Mouse (Mus musculus): Measurements from ENCODE around the gene Usp34. TPM values are rescaled to one million over a fixed set of nuclear protein-coding genes. Genes with fewer than 3 reads are reported as not detected.
A peak's percentile ranks its signal among the peaks of the same experiment; 100 is the strongest.

The Usp34 gene
- polyA plus RNA-seq (2014; fragmentation: Nextera tagmentation; extraction: Ambion mirVana) = 37.9 and 48.3 TPM in 2 replicates

DNA sequence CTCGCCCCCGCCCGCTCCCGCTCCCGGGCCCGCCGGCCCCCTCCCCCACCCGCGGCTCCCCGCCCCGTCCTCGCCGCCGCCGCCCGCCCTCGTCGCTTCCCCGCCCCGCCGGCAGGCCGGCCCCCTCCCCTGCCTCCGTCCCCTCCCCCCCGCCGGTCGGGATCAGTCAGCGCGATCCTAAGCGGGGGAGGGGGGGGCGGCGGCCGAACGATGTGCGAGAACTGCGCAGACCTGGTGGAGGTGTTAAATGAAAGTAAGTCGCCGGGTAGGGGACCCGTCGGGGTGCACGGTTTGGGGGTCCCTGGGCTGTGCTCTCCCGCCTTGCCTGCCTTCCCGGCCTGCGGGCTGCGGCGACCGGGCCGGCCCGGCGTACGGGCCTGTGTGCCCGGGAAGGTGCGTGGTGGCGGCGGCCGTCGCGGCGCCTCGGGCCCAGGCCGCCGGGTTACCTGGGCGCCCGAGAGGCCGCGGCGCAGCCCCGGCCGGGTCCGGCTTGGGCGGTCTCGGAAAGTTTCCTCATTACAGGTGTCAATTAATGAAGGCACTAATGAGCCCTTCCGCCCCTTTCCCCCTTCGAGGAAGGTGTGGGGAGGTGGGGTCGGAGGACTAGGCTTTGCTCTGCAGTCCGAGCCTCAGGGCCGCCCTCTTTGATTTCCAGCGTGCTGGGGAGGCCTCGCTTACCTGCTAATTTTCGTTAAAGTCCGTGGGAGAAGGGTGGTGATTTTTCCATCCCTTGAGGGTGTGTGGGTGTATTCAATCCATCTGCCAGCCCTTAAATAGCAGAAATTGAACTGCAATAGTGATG lies at the start of gene Usp34:
Usp34 (plus strand) TSS at position 132 of the 802 bp plus-strand sequence.
- peak within 1 kb of the TSS; percentile 98 for H3K27ac ChIP-seq (ENCODE audit: low read depth, low read length)
- under 1% methylated on average over 34 of the region's 80 CpGs for WGBS
- ATAC-seq (ENCODE audit: low FRiP score) (peak; percentile 67), DNase-seq (ENCODE audit: low spot score) (peak; percentile 76)
- H3K27me3 ChIP-seq (ENCODE audit: control insufficient read depth, insufficient read depth, low read length) = no peaks in the 10 kb centered on the region
- no peaks in the 10 kb centered on the region for H3K36me3 ChIP-seq (ENCODE audit: control insufficient read depth, insufficient read depth, low read length)
- H3K4me1 ChIP-seq (replicated peaks; ENCODE audit: control insufficient read depth, insufficient read depth, low read length) = no peaks in the 10 kb centered on the region
- H3K4me3 ChIP-seq (ENCODE audit: low read depth, low read length) = peak within 1 kb of the TSS; percentile 89
- peak within 1 kb of the TSS; percentile 48 for H3K4me2 ChIP-seq (replicated peaks; ENCODE audit: low read depth, low read length)
- no peaks in the 10 kb centered on the region for H3K9me3 ChIP-seq (ENCODE audit: control insufficient read depth, low read length)
- peak within 1 kb of the TSS; percentile 91 for H3K9ac ChIP-seq (ENCODE audit: low read depth, low read length)

DNA sequence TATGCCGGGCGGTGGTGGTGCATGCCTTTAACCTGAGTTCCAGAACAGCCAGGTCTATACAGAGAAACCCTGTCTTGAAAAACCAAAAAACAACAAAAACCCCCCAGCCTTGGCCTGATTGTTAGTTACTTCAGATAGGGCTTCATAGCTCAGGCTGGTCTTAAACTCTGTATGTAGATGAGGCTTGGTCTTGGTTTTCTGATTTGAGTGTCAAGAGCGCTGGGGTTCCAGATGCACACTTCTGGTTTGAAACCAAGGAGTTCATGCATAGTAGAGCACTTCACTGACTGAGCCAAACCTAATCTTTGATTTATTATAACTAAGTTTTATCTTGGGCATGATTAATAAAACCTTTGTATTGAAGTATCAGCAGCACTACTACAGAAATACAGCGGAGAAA lies 47.6 kb upstream of the Usp34 start:
- no peak for DNase-seq (ENCODE audit: low spot score)
- no peaks in the 10 kb centered on the region for H3K27me3 ChIP-seq (ENCODE audit: control insufficient read depth, insufficient read depth, low read length)
- H3K4me3 ChIP-seq (ENCODE audit: low read depth, low read length) = no peak overlapping the region
- 0 out of 2 replicates have a peak, but pooled peaks cover 2% of the 10 kb centered on the region for H3K4me1 ChIP-seq (replicated peaks; ENCODE audit: control insufficient read depth, insufficient read depth, low read length)
- no peak overlapping the region; the same call in 1 of the 2 replicates for H3K4me2 ChIP-seq (replicated peaks; ENCODE audit: low read depth, low read length)
- H3K36me3 ChIP-seq (ENCODE audit: control insufficient read depth, insufficient read depth, low read length) = no peaks in the 10 kb centered on the region
- no peak for ATAC-seq (ENCODE audit: low FRiP score)
- 92% methylated on average over 4 of the region's 4 CpGs for WGBS
- H3K9me3 ChIP-seq (ENCODE audit: control insufficient read depth, low read length) = no peaks in the 10 kb centered on the region
- H3K9ac ChIP-seq (ENCODE audit: low read depth, low read length) = no peak overlapping the region
- H3K27ac ChIP-seq (ENCODE audit: low read depth, low read length) = no peak overlapping the region

DNA sequence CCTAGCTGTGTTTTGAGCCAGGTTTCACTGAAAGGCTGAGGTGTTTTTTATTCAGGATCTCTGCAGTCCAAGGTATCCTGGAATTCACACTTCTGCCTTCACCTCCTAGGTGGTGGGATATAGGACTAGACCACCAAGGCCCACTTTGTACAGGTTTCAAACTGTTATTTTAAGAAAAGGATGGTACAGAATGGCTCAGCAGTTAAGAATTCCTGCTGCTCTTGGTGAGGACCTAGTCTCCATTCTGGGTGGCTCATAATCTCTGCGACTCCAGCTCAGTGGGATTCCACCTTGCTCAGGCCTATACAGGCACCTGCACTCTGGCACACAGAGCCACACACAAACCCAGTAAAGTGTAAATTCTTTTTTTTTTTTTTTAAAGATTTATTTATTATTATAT lies 47.2 kb upstream of the Usp34 start:
- no peak overlapping the region for H3K4me2 ChIP-seq (replicated peaks; ENCODE audit: low read depth, low read length)
- ATAC-seq (ENCODE audit: low FRiP score) (no peak), DNase-seq (ENCODE audit: low spot score) (no peak)

DNA sequence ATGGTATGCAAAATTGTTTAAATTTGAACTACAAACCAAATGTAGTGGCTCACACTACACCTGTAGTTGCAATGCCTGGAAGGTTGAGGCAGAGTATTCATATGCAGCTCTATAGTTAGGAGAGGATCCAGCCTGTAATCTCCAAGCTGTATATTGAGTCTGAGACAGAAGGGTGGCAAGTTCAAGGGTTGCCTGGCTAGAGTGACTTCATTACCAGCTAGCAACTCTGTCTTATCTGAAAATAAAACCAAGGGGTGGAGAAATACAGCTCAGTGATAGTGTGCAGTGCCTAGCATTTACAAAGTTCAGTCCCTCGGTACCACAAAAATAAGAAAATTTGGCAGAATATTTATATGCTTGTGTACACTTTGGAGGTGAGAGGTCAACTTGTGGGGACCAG lies 46.5 kb upstream of the Usp34 start:
- 0 out of 2 replicates have a peak, but pooled peaks cover 2% of the 10 kb centered on the region for H3K4me1 ChIP-seq (replicated peaks; ENCODE audit: control insufficient read depth, insufficient read depth, low read length)
- no peak overlapping the region for H3K9ac ChIP-seq (ENCODE audit: low read depth, low read length)
- no peak for DNase-seq (ENCODE audit: low spot score)
- H3K27ac ChIP-seq (ENCODE audit: low read depth, low read length) = no peak overlapping the region
- no peak for ATAC-seq (ENCODE audit: low FRiP score)
- no peak overlapping the region for H3K4me2 ChIP-seq (replicated peaks; ENCODE audit: low read depth, low read length)
- 92% methylated on average over 1 of the region's 1 CpGs for WGBS
- no peak overlapping the region for H3K4me3 ChIP-seq (ENCODE audit: low read depth, low read length)
- no peaks in the 10 kb centered on the region for H3K27me3 ChIP-seq (ENCODE audit: control insufficient read depth, insufficient read depth, low read length)
- no peaks in the 10 kb centered on the region for H3K9me3 ChIP-seq (ENCODE audit: control insufficient read depth, low read length)
- H3K36me3 ChIP-seq (ENCODE audit: control insufficient read depth, insufficient read depth, low read length) = no peaks in the 10 kb centered on the region

More for the DNA sequence above, 47.2 kb upstream of the Usp34 start:
- WGBS = 81% methylated on average over 1 of the region's 1 CpGs
- no peaks in the 10 kb centered on the region for H3K36me3 ChIP-seq (ENCODE audit: control insufficient read depth, insufficient read depth, low read length)
- no peaks in the 10 kb centered on the region for H3K9me3 ChIP-seq (ENCODE audit: control insufficient read depth, low read length)
- no peaks in the 10 kb centered on the region for H3K27me3 ChIP-seq (ENCODE audit: control insufficient read depth, insufficient read depth, low read length)
- H3K4me1 ChIP-seq (replicated peaks; ENCODE audit: control insufficient read depth, insufficient read depth, low read length) = 0 out of 2 replicates have a peak, but pooled peaks cover 2% of the 10 kb centered on the region
- no peak overlapping the region for H3K9ac ChIP-seq (ENCODE audit: low read depth, low read length)
- H3K4me3 ChIP-seq (ENCODE audit: low read depth, low read length) = no peak overlapping the region
- no peak overlapping the region for H3K27ac ChIP-seq (ENCODE audit: low read depth, low read length)

DNA sequence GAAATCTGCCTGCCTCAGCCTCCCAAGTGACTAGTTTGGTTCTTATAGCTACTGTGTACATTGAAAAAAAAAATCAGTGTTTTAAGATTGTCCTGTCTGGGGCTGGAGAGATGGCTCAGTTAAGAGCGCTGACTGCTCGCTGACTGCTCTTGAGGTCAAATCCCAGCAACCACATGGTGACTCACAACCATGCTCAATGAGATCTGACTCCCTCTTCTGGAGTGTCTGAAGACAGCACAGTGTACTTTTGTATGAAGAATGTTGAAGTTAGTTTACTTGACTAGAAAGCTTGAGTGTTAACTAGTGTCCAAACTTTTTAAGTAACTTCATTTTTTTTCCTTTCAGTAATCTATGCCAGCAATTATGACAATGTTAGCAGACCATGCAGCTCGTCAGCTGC lies 45.2 kb upstream of the Usp34 start:
- H3K9me3 ChIP-seq (ENCODE audit: control insufficient read depth, low read length) = no peaks in the 10 kb centered on the region
- no peak overlapping the region for H3K27ac ChIP-seq (ENCODE audit: low read depth, low read length)
- no peak overlapping the region for H3K4me2 ChIP-seq (replicated peaks; ENCODE audit: low read depth, low read length)
- DNase-seq (ENCODE audit: low spot score) = no peak
- no peaks in the 10 kb centered on the region for H3K27me3 ChIP-seq (ENCODE audit: control insufficient read depth, insufficient read depth, low read length)
- no peak overlapping the region for H3K9ac ChIP-seq (ENCODE audit: low read depth, low read length)
- H3K36me3 ChIP-seq (ENCODE audit: control insufficient read depth, insufficient read depth, low read length) = no peaks in the 10 kb centered on the region
- 0 out of 2 replicates have a peak, but pooled peaks cover 2% of the 10 kb centered on the region for H3K4me1 ChIP-seq (replicated peaks; ENCODE audit: control insufficient read depth, insufficient read depth, low read length)
- no peak overlapping the region for H3K4me3 ChIP-seq (ENCODE audit: low read depth, low read length)
- ATAC-seq (ENCODE audit: low FRiP score) = no peak
- WGBS = 90% methylated on average over 3 of the region's 3 CpGs

DNA sequence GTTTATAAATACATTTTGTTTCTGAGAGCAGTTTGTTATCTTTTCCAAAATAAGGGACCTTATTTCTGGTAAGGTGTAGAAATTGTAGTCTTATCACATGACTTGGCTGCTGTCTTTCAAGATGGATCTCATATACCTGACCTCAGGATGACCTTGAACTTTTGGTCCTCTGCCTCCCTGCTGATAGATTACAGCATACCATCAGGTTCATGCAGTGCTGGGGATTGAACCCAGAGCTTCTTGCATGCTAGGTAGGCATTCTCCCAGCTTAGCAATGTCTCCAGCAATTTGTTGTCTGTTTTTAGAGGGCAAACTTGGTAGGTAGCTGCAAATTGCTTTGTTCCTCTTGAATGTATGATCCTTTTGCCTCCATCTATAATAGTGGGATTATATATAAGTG lies 41.7 kb upstream of the Usp34 start:
- no peak overlapping the region for H3K9ac ChIP-seq (ENCODE audit: low read depth, low read length)
- ATAC-seq (ENCODE audit: low FRiP score) = no peak

DNA sequence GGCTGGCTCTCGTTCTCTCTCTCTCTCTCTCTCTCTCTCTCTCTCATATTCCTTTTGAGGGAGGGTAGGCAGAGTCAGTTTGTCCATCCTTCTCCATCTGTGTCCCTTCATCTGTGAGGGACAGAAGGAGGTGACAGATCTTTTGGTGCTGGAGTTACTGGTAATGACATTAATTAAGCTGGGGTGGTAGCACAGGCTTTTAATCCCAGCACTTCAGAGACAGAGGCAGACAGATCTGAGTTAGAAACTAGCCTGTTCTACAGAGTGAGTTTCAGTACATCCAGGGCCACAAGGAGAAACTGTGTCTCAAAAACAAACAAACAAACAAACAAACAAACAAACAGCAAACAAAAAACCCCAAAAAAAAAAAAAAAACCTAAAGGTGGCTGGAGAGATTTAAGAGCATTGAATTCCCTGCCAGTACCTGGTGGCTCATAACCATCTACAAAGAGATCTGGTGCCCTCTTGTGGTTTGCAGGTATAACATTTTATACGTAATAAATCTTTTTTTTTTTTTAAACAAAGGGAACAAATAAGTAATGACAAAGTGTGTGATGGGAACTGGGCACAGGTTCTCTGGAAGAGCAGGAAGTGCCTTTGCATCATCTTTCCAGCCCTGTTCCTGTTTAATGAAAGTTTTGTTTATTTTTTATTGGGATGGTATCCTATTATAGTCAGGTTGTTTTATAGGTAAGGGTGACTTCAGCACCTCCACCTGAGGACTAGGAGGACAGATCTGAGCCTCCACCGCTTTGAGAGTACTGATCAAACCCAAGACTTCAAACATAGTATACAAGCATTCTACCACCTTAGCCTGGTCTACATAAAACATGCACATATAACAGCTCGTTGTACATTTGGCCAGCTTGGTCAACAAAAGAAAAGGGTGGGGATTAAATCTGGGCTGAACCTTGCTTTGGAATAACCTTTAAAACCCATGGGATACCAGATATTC lies 34.6 kb upstream of the Usp34 start:
- Histone ChIP-seq H3K36me3 (ENCODE audit: control insufficient read depth, insufficient read depth, low read length) (peaks cover 8% of the 10 kb centered on the region), H3K9me3 (ENCODE audit: control insufficient read depth, low read length) (no peaks in the 10 kb centered on the region), H3K4me2 (replicated peaks; ENCODE audit: low read depth, low read length) (no peak overlapping the region), H3K27ac (ENCODE audit: low read depth, low read length) (no peak overlapping the region), H3K9ac (ENCODE audit: low read depth, low read length) (no peak overlapping the region), H3K4me3 (ENCODE audit: low read depth, low read length) (no peak overlapping the region), H3K27me3 (ENCODE audit: control insufficient read depth, insufficient read depth, low read length) (no peaks in the 10 kb centered on the region), H3K4me1 (replicated peaks; ENCODE audit: control insufficient read depth, insufficient read depth, low read length) (no peaks in the 10 kb centered on the region)
- no peak for ATAC-seq (ENCODE audit: low FRiP score)
- 91% methylated on average over 4 of the region's 4 CpGs for WGBS
- DNase-seq (ENCODE audit: low spot score) = peak; percentile 45

More for the DNA sequence above, 41.7 kb upstream of the Usp34 start:
- Histone ChIP-seq H3K27ac (ENCODE audit: low read depth, low read length) (no peak overlapping the region), H3K4me1 (replicated peaks; ENCODE audit: control insufficient read depth, insufficient read depth, low read length) (no peaks in the 10 kb centered on the region), H3K27me3 (ENCODE audit: control insufficient read depth, insufficient read depth, low read length) (no peaks in the 10 kb centered on the region), H3K9me3 (ENCODE audit: control insufficient read depth, low read length) (no peaks in the 10 kb centered on the region), H3K4me2 (replicated peaks; ENCODE audit: low read depth, low read length) (no peak overlapping the region), H3K4me3 (ENCODE audit: low read depth, low read length) (no peak overlapping the region), H3K36me3 (ENCODE audit: control insufficient read depth, insufficient read depth, low read length) (no peaks in the 10 kb centered on the region)
- no peak for DNase-seq (ENCODE audit: low spot score)

DNA sequence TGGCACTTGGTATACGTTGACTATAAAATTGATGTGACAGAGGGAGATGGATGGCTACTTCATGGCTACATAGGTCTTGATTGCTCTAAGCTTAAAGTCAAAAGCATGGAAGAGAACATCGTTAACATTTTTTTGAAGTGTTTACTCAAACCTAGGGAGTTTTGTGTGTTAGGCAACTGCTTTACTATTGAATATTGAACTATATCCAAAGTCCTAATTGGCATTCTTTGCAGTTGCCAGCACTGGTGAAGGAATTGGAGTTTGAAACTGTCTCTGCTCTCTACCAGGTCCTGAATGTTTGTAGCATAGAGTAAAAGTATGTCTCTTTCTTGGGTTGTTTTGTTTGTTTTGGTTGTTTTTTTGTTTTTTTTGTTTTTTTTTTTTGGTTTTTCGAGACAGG lies 30.9 kb upstream of the Usp34 start:
- H3K4me3 ChIP-seq (ENCODE audit: low read depth, low read length) = no peak overlapping the region
- 95% methylated on average over 3 of the region's 3 CpGs for WGBS
- H3K9me3 ChIP-seq (ENCODE audit: control insufficient read depth, low read length) = no peaks in the 10 kb centered on the region
- no peaks in the 10 kb centered on the region for H3K27me3 ChIP-seq (ENCODE audit: control insufficient read depth, insufficient read depth, low read length)
- no peaks in the 10 kb centered on the region for H3K4me1 ChIP-seq (replicated peaks; ENCODE audit: control insufficient read depth, insufficient read depth, low read length)
- no peak overlapping the region for H3K27ac ChIP-seq (ENCODE audit: low read depth, low read length)
- no peak overlapping the region for H3K4me2 ChIP-seq (replicated peaks; ENCODE audit: low read depth, low read length)
- no peak for DNase-seq (ENCODE audit: low spot score)
- H3K36me3 ChIP-seq (ENCODE audit: control insufficient read depth, insufficient read depth, low read length) = peaks cover 10% of the 10 kb centered on the region
- H3K9ac ChIP-seq (ENCODE audit: low read depth, low read length) = no peak overlapping the region
- no peak for ATAC-seq (ENCODE audit: low FRiP score)

Data from hindbrain, embryonic 11.5 days (tissue).